Mouse (Mus musculus) ES-E14 (cell line): ENCODE results near the gene Cnot11. TPM values are rescaled to one million over a fixed set of nuclear protein-coding genes. Genes with fewer than 3 reads are reported as not detected.

Experiments used
- DNase-seq: peaks from one replicate; pipeline ENCODE4 v3.0.0-alpha.2; 2013; ENCODE audit warnings: low read depth, low spot score
- H3K27ac ChIP-seq: 2 replicates; pipeline ENCODE4 v1.5.1; 2012; ENCODE audit warnings: low read depth, mild to moderate bottlenecking, low read length, moderate library complexity, mixed read lengths; ENCODE audit not compliant: poor library complexity, insufficient read depth, severe bottlenecking
- H3K36me3 ChIP-seq: 2 replicates; pipeline ENCODE4 v1.6.1; 2012; ENCODE audit warnings: mild to moderate bottlenecking, low read length, moderate library complexity, mixed read lengths; ENCODE audit not compliant: control insufficient read depth, poor library complexity, insufficient read depth, severe bottlenecking
- H3K4me1 ChIP-seq, 2 experiments: fragments of 150-350 bp in 1 of 2; sonication (generic) in 1 of 2; 2 replicates each; pipeline ENCODE4 v1.6.1; 2012; ENCODE audit warnings: low read length in 2 of 2, mild to moderate bottlenecking in 1 of 2, mixed read lengths in 1 of 2; ENCODE audit not compliant: control insufficient read depth in 2 of 2, insufficient read depth in 2 of 2, poor library complexity in 1 of 2
- H3K4me3 ChIP-seq, 2 experiments: fragments of 150-350 bp in 1 of 2; sonication (generic) in 1 of 2; 2 replicates each; pipeline ENCODE4 v1.5.1; 2012; ENCODE audit warnings: low read length in 2 of 2, low read depth in 1 of 2, mild to moderate bottlenecking in 1 of 2, mixed read lengths in 1 of 2; ENCODE audit not compliant: insufficient read depth in 1 of 2, poor library complexity in 1 of 2, severe bottlenecking in 1 of 2
- H3K9ac ChIP-seq: 2 replicates; pipeline ENCODE4 v1.6.1; 2012; ENCODE audit warnings: low read depth, mild to moderate bottlenecking, low read length, mixed read lengths; ENCODE audit not compliant: poor library complexity, insufficient read depth, severe bottlenecking
- H3K9me3 ChIP-seq: fragments of 150-350 bp; sonication (generic); 2 replicates; pipeline ENCODE4 v1.6.1; 2012; ENCODE audit warnings: low read depth, mild to moderate bottlenecking, low read length; ENCODE audit not compliant: control insufficient read depth, insufficient read depth
- CHD2 ChIP-seq: IDR thresholded peaks from 2 replicates; pipeline ENCODE4 v1.6.1; 2014; ENCODE audit warnings: mild to moderate bottlenecking, low read depth, low read length, inconsistent platforms
- HCFC1 ChIP-seq: IDR thresholded peaks from 2 replicates; pipeline ENCODE4 v1.6.1; 2012; ENCODE audit warnings: low read length, inconsistent platforms, borderline replicate concordance; ENCODE audit not compliant: insufficient read depth
- MAFK ChIP-seq: IDR thresholded peaks from 2 replicates; pipeline ENCODE4 v1.6.1; 2014; ENCODE audit warnings: mild to moderate bottlenecking, low read depth, low read length, inconsistent platforms; ENCODE audit not compliant: insufficient read depth
- ZC3H11A ChIP-seq: IDR thresholded peaks from 2 replicates; pipeline ENCODE4 v1.6.1; 2012; ENCODE audit warnings: low read depth, mild to moderate bottlenecking, inconsistent platforms, low read length, borderline replicate concordance
- ZNF384 ChIP-seq: IDR thresholded peaks from 2 replicates; pipeline ENCODE4 v1.6.1; 2012; ENCODE audit warnings: low read depth, low read length, inconsistent platforms
- in situ Hi-C, 2 experiments: fragments of 600-800 bp; cut with MboI; formaldehyde crosslinking; loops; one replicate each; pipeline ENCODE4 v1.15.1; 2025; ENCODE audit warnings: low sequenced_read_pairs in 2 of 2, inconsistent platforms in 1 of 2; ENCODE audit not compliant: unreplicated experiment in 2 of 2
- total RNA-seq: library from RNA; depleted of rRNA; stranded (reverse); fragments of 300-350 nt; gene quantifications from 2 replicates; pipeline ENCODE4 v1.2.3, GENCODE M21; 2012

Gene Cnot11
- total RNA-seq, 1 experiment: 21.7 TPM

DNA sequence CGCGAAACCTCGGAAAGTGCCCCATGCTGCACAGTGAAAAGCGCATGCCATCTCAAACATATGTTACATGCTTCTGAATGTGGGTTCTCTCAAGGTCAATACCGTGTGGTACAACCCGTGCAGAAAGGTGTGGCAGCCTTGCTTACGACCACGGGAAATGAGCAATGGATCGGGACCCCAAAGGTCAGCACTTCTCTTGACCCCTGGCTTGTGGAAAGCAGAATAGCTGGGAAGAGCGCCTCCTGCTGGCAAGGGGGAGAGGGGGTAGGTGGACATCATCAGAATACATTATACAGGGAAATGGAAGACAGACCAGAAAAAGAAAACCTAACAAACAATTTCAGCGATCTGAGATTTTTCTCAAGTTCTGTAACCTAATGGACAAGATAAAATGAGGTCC lies 37.0 kb upstream of the Cnot11 start:
- in situ Hi-C loops: no loop called here
- Histone ChIP-seq H3K9ac (no peak overlapping the region), H3K27ac (no peak overlapping the region), H3K36me3 (no peaks in the 10 kb centered on the region), H3K4me1 (no peaks in the 10 kb centered on the region), H3K4me3 (no peak overlapping the region), H3K9me3 (no peaks in the 10 kb centered on the region)
- DNase-seq: no peak
- TF ChIP-seq MAFK: no peak
- no peak for TF ChIP-seq HCFC1
- TF ChIP-seq ZNF384: no peak
- no peak; the same call in 1 of the 2 replicates for TF ChIP-seq ZC3H11A
- no peak for TF ChIP-seq CHD2

- H3K4me1 ChIP-seq: no peaks in the 10 kb centered on the region
- H3K27ac ChIP-seq: no peak overlapping the region
- no peak overlapping the region for H3K9ac ChIP-seq
- TF ChIP-seq ZNF384: no peak
- TF ChIP-seq CHD2: no peak
- no peak for TF ChIP-seq MAFK
- TF ChIP-seq HCFC1: no peak
- no peak for TF ChIP-seq ZC3H11A
- no peaks in the 10 kb centered on the region for H3K9me3 ChIP-seq
- DNase-seq: no peak
- no peaks in the 10 kb centered on the region for H3K36me3 ChIP-seq
- H3K4me3 ChIP-seq: no peak overlapping the region
- in situ Hi-C loops: no loop called here
These were observed 35.3 kb upstream of the Cnot11 start for GRCm38 (mm10) chr1:39499485-39499941.

GRCm38 (mm10) chr1:39502817-39503633 lies 31.8 kb upstream of the Cnot11 start:
- Histone ChIP-seq H3K9me3 (no peaks in the 10 kb centered on the region), H3K4me3 (no peak overlapping the region), H3K27ac (no peak overlapping the region), H3K36me3 (no peaks in the 10 kb centered on the region), H3K4me1 (no peaks in the 10 kb centered on the region), H3K9ac (0 out of 2 replicates have a peak overlapping the region, but pooled peaks have one; percentile 28)
- in situ Hi-C loops: loop anchor here (25.0 kb wide), 2 partner anchors 116 to 491 kb away; no protein-coding TSS in a partner anchor
- DNase-seq: no peak
- no peak for TF ChIP-seq MAFK
- TF ChIP-seq CHD2: no peak
- no peak for TF ChIP-seq ZC3H11A
- no peak for TF ChIP-seq HCFC1
- TF ChIP-seq ZNF384: no peak

DNA sequence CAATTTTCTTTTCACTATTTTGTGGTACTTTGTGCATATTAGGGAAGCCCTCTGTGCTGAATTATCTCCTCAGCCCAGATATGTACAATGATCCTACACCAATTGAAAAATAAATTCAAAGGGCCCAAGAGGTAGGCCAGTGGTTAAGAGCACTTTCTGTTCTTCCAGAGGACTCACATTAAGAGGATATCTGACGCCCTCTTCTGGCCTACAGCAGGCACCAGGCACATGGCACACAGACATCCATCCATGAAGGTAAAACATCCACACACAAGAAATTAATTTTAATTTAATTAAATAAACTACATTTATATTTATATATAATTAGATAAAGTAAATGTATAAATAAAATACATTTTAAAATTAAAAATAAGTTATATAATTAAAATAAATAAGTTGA lies 30.5 kb upstream of the Cnot11 start:
- Histone ChIP-seq H3K4me1 (no peaks in the 10 kb centered on the region; a peak in 1 of 4 replicates), H3K36me3 (no peaks in the 10 kb centered on the region), H3K9me3 (no peaks in the 10 kb centered on the region), H3K4me3 (no peak overlapping the region), H3K27ac (no peak overlapping the region), H3K9ac (no peak overlapping the region)
- in situ Hi-C loops: loop anchor here (25.0 kb wide), 2 partner anchors 117 to 492 kb away; no protein-coding TSS in a partner anchor
- TF ChIP-seq ZC3H11A: peak; percentile 38; the same call in 1 of the 2 replicates
- TF ChIP-seq MAFK: no peak
- no peak for DNase-seq
